Mouse (Mus musculus) liver, adult 2 months (tissue): ENCODE measurements around the gene Cyp2b9. TPM values are rescaled to one million over a fixed set of nuclear protein-coding genes. Genes with fewer than 3 reads are reported as not detected.
"Not testable (repeated sequence)": the region's sequence is repeated elsewhere in the genome, so short reads cannot be mapped to it uniquely, and the experiment has no call there.

Experiments
- DNase-seq: peaks from one replicate; pipeline ENCODE4 v3.0.0-alpha.2; 2011; ENCODE audit warnings: low read depth, low spot score; ENCODE audit errors: extremely low read depth
- H3K27ac ChIP-seq: fragments of 200-500 bp; replicated peaks from 2 replicates; pipeline ENCODE4 v1.5.1; 2012; ENCODE audit warnings: low read depth, mild to moderate bottlenecking, control low read depth, inconsistent platforms, low read length; ENCODE audit not compliant: insufficient read depth
- H3K27me3 ChIP-seq: fragments of 200-500 bp; 2 replicates; pipeline ENCODE4 v1.6.1; 2012; ENCODE audit warnings: mild to moderate bottlenecking, moderate library complexity, low read length, inconsistent platforms; ENCODE audit not compliant: control insufficient read depth, insufficient read depth
- H3K36me3 ChIP-seq: fragments of 200-500 bp; 2 replicates; pipeline ENCODE4 v1.6.1; 2012; ENCODE audit warnings: low read length, inconsistent platforms; ENCODE audit not compliant: control insufficient read depth, insufficient read depth
- H3K4me1 ChIP-seq: fragments of 200-500 bp; 2 replicates; pipeline ENCODE4 v1.6.1; 2011; ENCODE audit warnings: low read length; ENCODE audit not compliant: control insufficient read depth, insufficient read depth
- H3K4me3 ChIP-seq: fragments of 200-500 bp; 2 replicates; pipeline ENCODE4 v1.5.1; 2011; ENCODE audit warnings: low read depth, mild to moderate bottlenecking, control low read depth, low read length, moderate library complexity; ENCODE audit not compliant: insufficient read depth
- H3K79me2 ChIP-seq: fragments of 200-500 bp; 2 replicates; pipeline ENCODE4 v1.6.1; 2012; ENCODE audit warnings: inconsistent platforms, mild to moderate bottlenecking, low read length, moderate library complexity; ENCODE audit not compliant: control insufficient read depth, insufficient read depth
- H3K9ac ChIP-seq: fragments of 200-500 bp; 2 replicates; pipeline ENCODE4 v1.6.1; 2012; ENCODE audit warnings: low read depth, mild to moderate bottlenecking, control low read depth, inconsistent platforms, low read length
- CTCF ChIP-seq: fragments of 200-500 bp; IDR thresholded peaks from 2 replicates; pipeline ENCODE4 v1.5.1; 2011; ENCODE audit warnings: low read depth, low read length, control low read depth
- POLR2A ChIP-seq: fragments of 200-500 bp; IDR thresholded peaks from 2 replicates; pipeline ENCODE4 v1.6.1; 2011; ENCODE audit warnings: low read length, control low read depth; ENCODE audit not compliant: insufficient read depth; ENCODE audit errors: extremely low read depth
- WGBS: fragments of 180-500 bp; shearing (Covaris S2); methylation state at CpG from one replicate; pipeline ENCODE4 v1.1.7; 2018; 5-methylcytosine and 5-hydroxymethylcytosine counted together
- polyA plus RNA-seq: library from polyadenylated mRNA; depleted of rRNA; stranded (reverse); fragments of >200 nt; gene quantifications from 2 replicates; pipeline ENCODE4 v1.2.3, GENCODE M21; 2012; rRNA removed
- total RNA-seq: library from RNA; depleted of rRNA; stranded (reverse); fragments of >200 nt; gene quantifications from 2 replicates; pipeline ENCODE4 v1.2.3, GENCODE M21; 2014; rRNA removed

Cyp2b9 gene
- total RNA-seq (541 and 679 TPM in 2 replicates), polyA plus RNA-seq (311 and 620 TPM in 2 replicates)

DNA sequence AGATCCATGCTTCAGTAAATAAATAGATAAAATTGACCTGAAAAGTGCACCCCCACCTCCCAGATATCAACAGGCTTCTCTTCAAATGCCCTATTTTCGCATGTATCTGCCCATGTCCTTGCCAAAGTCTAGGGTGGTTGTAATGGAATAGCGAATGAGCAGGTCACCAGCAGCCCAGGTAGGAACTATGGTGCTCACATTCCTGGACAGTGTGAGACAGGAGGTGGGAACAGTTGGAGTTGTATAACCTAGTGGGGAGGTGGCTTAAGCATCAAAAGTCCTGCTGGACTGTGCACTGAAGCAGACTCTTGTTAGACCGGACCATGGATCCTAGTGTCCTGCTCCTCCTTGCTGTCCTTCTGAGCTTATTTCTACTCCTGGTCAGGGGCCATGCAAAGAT lies at the start of gene Cyp2b9:
TSS of gene Cyp2b9 (plus strand) at position 301 of the 400 bp plus-strand sequence.
- H3K9ac ChIP-seq, H3K4me3 ChIP-seq, H3K79me2 ChIP-seq, H3K36me3 ChIP-seq, H3K27me3 ChIP-seq, H3K27ac ChIP-seq, H3K4me1 ChIP-seq: not testable (repeated sequence)
- peak; percentile 36 for DNase-seq
- 21% methylated on average over 2 of the region's 3 CpGs for WGBS

DNA sequence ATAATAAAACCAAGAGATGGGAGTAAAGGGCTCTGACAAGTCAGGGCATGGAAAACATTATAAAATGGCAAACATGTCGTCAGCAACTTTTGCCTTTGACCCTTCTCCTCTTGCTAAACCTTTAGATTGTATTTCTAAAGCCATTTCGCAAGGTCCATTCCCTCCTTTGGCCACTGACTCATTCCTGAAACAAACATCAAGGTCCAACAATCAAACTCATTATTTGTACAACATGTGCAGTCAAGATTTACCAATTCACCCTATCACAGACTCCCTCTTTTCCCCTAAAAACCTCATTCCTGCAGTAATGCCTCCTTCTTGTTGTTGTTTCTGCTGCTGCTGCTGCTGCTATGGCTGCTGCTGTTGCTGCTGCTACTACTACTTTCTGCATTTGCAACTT lies 33.6 kb upstream of the Cyp2b9 start:
- not testable (repeated sequence) for H3K9ac ChIP-seq, H3K27ac ChIP-seq, H3K4me3 ChIP-seq, H3K36me3 ChIP-seq, DNase-seq, H3K4me1 ChIP-seq, H3K79me2 ChIP-seq, H3K27me3 ChIP-seq
- WGBS: no CpG with 5 or more reads among the region's 2 CpGs

DNA sequence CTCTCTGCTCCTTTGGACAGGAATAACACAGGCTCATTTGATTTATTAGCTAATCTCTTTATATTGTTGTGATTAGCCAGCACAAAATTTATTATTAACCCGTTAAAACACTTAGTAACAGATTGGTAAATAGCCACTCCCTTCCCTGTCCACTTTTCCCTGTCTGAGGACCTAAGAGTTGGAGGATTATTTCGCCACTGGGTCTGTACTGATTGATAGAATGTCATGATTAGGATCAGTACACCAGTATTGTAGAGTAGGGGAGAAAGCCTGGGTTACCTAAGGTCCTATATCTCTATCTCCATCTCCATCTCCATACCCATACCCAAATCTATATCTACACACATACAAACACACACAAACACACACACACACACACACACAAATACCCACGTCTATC lies 29.6 kb upstream of the Cyp2b9 start:
- 14% methylated on average over 1 of the region's 3 CpGs for WGBS
- H3K4me3 ChIP-seq, H3K27me3 ChIP-seq, H3K79me2 ChIP-seq, H3K9ac ChIP-seq, H3K4me1 ChIP-seq, H3K36me3 ChIP-seq, H3K27ac ChIP-seq: not testable (repeated sequence)
- peak; percentile 6 for DNase-seq

DNA sequence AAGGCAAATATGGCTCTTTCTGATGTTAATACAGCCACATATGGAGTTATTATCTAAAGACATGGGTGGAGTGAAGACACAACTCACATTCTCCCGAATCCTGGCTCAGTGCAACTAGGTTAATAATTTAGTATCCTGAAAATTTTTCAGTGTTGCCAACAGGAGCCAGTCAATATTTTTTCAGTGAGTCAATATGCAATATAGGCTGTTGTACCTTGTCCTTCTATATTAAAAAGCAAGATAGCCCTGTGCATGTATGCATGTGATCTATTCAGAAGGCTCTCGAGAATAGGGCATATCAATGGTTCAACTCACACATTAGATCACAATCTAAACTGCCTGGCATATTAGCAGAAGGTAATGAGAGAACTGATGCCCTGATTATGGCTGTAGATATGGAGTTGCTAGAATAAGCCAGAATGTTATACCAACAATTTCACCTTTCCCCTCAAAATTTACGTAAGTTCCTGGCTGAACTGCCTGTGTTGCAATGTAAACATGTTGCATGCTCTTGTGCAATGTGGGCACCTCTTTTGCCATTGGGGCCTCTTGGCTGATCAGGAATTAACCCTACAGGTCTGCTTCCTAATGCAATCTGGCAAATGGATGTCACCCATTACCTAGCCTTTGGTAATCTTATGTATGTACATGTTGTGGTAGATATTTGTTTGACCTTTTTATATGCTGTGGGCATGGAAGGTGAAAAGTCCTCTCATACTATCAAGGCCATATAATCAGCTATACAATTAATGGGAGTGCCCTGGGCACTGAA lies 4.3 kb upstream of the Cyp2b9 start:
- H3K4me1 ChIP-seq, H3K36me3 ChIP-seq, H3K79me2 ChIP-seq, H3K9ac ChIP-seq, H3K27me3 ChIP-seq, H3K4me3 ChIP-seq, H3K27ac ChIP-seq: not testable (repeated sequence)
- peak; percentile 84 for DNase-seq
- WGBS: 26% methylated on average over 3 of the region's 3 CpGs

DNA sequence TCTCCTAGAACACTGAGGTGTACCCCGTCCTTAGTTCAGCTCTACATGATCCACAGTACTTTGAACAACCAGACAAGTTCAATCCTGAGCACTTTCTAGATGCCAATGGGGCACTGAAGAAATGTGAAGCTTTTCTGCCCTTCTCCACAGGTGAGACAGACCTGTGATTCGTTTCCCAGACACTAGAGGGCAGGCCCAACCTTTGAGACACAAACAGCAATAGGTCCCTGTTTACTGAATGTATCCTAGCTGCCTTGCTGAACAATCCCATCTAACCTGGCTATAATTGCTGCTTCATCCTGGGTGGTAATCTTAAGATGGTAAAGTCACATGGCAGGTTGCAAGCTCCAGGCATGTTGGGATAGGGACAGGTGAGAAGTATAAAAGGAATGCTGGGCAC lies 27.9 kb downstream of the Cyp2b9 start:
- H3K36me3 ChIP-seq: no peaks in the 10 kb centered on the region
- no peak overlapping the region for H3K4me3 ChIP-seq
- H3K9ac ChIP-seq: no peak overlapping the region
- TF ChIP-seq POLR2A: no peak
- peak; percentile 39; the same call in 1 of the 2 replicates for TF ChIP-seq CTCF
- no peaks in the 10 kb centered on the region for H3K4me1 ChIP-seq
- peak; percentile 34 for DNase-seq
- H3K79me2 ChIP-seq: no peaks in the 10 kb centered on the region
- 26% methylated on average over 2 of the region's 2 CpGs for WGBS
- H3K27ac ChIP-seq: no peak overlapping the region
- H3K27me3 ChIP-seq: peaks cover 8% of the 10 kb centered on the region; the same call in 1 of the 2 replicates

DNA sequence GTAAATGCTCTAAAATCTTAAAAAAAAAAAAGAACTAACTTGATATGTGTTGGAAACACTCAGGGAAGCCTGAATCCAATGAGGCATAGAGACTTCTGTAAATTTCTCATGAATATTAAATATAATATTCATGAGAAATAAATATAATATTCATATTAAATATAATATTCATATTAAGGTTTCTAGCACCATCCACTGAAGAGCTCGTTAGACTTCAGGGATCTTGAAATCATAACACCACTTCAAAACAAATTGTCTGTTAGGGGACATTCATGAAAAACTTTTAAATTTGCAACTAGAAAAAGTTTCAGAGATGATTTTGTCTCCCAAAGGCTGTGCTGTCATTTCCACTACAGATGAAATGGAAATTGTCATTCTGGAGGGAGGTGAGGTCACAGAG lies 86.8 kb downstream of the Cyp2b9 start, which contains the start of gene Vmn1r184:
TSS of gene Vmn1r184 (plus strand) at position 301 of the 400 bp plus-strand sequence.
- not testable (repeated sequence) for DNase-seq, H3K79me2 ChIP-seq, H3K27ac ChIP-seq, H3K27me3 ChIP-seq, H3K9ac ChIP-seq, H3K4me3 ChIP-seq, H3K4me1 ChIP-seq, H3K36me3 ChIP-seq
- 73% methylated on average over 1 of the region's 1 CpGs for WGBS

Other genes with a start within 250 kb of the Cyp2b9 start
- 88.4 and 307 TPM in 2 replicates for gene Cyp2b13, start 111.9 kb upstream of the Cyp2b9 start, total RNA-seq
- gene Cyp2b13, start 111.9 kb upstream of the Cyp2b9 start, polyA plus RNA-seq: 102 and 105 TPM in 2 replicates
- 0.28 and 0.54 TPM in 2 replicates for gene Vmn1r184, start 86.9 kb downstream of the Cyp2b9 start, total RNA-seq
- gene Vmn1r184, start 86.9 kb downstream of the Cyp2b9 start, polyA plus RNA-seq: 0.01 and 0.02 TPM in 2 replicates
- gene Cyp2a4, start 133.8 kb downstream of the Cyp2b9 start, total RNA-seq: 856 and 925 TPM in 2 replicates
- 409 and 441 TPM in 2 replicates for gene Cyp2a4, start 133.8 kb downstream of the Cyp2b9 start, polyA plus RNA-seq
- not detected in 2 replicates for gene Nlrp9c, start 230.3 kb downstream of the Cyp2b9 start, total RNA-seq
- gene Nlrp9c, start 230.3 kb downstream of the Cyp2b9 start, polyA plus RNA-seq: not detected in 2 replicates